Mouse (Mus musculus): ENCODE data around the gene Arid2. TPM values are rescaled to one million over a fixed set of nuclear protein-coding genes. Genes with fewer than 3 reads are reported as not detected.

The Arid2 gene
- polyA plus RNA-seq (2017; shearing (Covaris generic)), result 34.6 TPM

GRCm38 (mm10) chr15:96287369-96287975 is at the start of gene Arid2:
Gene Arid2, plus strand, starts transcription at chr15:96287518.

Other genes starting within 250 kb of the Arid2 start
- gene Scaf11, start 173.3 kb downstream of the Arid2 start, polyA plus RNA-seq (2017; shearing (Covaris generic)), result 78.6 TPM